Mouse (Mus musculus): ENCODE measurements around the gene Ufc1. TPM values are rescaled to one million over a fixed set of nuclear protein-coding genes. Genes with fewer than 3 reads are reported as not detected.
A peak's percentile ranks its signal among the peaks of the same experiment; 100 is the strongest.
"Not testable (repeated sequence)": the region's sequence is repeated elsewhere in the genome, so short reads cannot be mapped to it uniquely, and the experiment has no call there.

The Ufc1 gene
- 132 and 151 TPM in 2 replicates for total RNA-seq (2021)
- long read RNA-seq, transcript Ufc1-202 (6 exons, 914 nt) = major isoform, 40 of 56 reads
- long read RNA-seq, transcript Ufc1-201 (7 exons, 1,007 nt) = minor isoform, 11 of 56 reads
- long read RNA-seq, partial matches to known transcripts = 1 of 56 reads
- long read RNA-seq, other reads (novel, unspliced or antisense) = 4 of 56 reads

DNA sequence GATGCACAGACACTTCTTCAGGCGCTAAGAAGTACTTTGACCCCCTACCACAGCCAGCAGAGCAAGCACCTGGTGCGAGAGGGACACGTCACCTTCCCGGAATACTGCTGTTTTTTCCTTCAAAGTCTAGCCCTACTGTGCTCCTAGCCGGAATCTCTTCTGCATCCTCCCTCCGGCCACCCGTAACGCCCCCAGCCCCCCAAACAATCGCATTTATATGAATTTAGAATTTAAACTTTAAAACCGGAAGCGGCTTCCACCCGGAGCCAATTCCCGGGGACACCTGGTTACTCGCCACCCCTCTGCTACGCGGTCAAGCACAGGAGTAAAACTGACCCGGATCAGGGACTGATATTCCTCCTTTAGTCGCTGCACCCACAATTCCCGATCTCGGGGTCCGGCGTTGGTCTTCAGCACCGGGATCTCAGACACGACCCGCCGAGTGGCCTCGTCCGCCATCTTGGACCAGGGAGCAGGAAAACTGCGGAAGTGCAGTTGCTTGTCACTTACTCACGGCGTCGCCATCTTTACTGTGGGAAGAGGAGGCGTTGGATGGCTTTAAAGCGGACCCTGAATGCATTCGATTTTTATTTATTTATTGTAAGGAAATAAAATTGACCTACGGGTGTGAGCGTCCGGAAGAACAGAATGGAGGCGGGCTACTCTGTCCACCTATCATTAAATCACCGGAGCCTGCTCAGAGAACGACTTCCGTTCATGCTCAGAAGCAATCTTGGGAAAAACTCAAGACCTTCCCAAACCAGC, at the start of gene Ufc1:
TSS of gene Ufc1 (minus strand) at position 727 of the 765 bp plus-strand sequence.
- DNase-seq = peak; percentile 74

GRCm38 (mm10) chr1:171343922-171344677, 49.3 kb upstream of the Ufc1 start:
- DNase-seq = peak; percentile 47

- DNase-seq = no peak
Observed at GRCm38 (mm10) chr1:171342262-171343207, 47.7 kb upstream of the Ufc1 start.

- no peak for DNase-seq
Observed at GRCm38 (mm10) chr1:171330216-171330560, 35.4 kb upstream of the Ufc1 start.

- peak; percentile 82 for DNase-seq
Observed at GRCm38 (mm10) chr1:171329433-171330215, 34.8 kb upstream of the Ufc1 start.

GRCm38 (mm10) chr1:171328839-171329432, 34.1 kb upstream of the Ufc1 start, which contains the start of gene Dedd:
Gene Dedd, plus strand, starts transcription at chr1:171329145.
- DNase-seq = peak; percentile 85

GRCm38 (mm10) chr1:171328244-171328643, 33.4 kb upstream of the Ufc1 start:
- DNase-seq = no peak

GRCm38 (mm10) chr1:171326588-171326987, 31.8 kb upstream of the Ufc1 start:
- DNase-seq = not testable (repeated sequence)

GRCm38 (mm10) chr1:171325571-171325970, 30.7 kb upstream of the Ufc1 start:
- no peak for DNase-seq

GRCm38 (mm10) chr1:171322012-171322411, 27.2 kb upstream of the Ufc1 start:
- no peak for DNase-seq

DNA sequence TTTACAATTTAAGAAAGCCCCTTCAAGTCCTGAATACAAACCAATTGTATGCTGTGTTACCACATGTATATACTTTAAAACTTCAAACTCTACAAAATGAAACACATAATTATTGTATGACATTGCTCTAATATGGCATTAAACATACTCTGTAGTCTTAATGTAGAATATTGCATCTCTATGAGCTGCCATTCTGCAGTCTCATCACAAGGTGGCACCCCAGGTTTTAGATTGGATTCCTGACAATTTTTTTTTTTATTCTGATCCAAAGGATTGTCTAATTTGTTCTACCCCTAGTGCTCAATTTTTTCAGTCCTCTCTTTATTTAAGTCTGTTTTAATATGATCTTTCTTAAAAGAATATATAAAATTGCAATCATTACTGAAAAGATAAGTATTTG, 26.6 kb upstream of the Ufc1 start:
- no peak for DNase-seq

- no peak for DNase-seq
Observed at GRCm38 (mm10) chr1:171320151-171320550, 25.3 kb upstream of the Ufc1 start.

DNA sequence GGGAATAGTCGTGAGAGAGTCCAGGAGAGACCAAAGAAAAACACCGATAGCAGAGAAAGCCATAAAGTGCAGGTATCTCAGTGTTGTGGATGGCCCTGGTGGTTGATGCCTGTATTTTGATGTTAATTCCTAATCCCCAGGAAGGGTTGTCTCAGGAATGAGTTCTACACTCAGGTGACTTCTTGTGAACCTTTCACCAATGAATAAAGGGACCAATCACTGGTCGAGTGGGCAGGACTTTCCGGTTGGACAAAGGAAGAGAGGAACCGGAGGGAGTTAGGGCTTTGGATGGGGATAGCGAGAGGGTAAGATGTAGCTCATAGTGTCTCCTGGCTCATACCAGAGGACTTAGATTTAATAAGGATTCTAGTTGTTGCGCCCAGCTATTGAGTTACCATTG, 24.9 kb upstream of the Ufc1 start:
- no peak for DNase-seq

DNA sequence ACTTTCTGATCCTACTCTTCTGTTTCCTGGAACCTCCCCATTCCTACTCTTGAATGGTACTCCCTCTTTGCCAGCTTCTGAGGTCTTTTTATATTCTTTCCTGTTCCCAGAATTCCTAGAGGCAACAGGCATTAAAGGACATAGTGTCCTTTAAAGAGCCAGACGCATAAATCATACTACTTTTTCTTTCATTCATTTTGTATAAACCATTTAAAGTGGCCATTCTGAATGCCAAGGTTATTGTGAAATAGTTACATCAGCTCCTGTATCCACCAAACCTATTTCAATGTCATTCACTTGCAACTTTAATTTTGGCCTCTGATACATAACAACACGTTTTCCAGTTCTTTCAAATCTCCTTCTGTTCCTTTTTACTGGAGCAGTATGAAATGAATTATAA, 14.5 kb upstream of the Ufc1 start:
- no peak for DNase-seq

GRCm38 (mm10) chr1:171306157-171306556, 11.3 kb upstream of the Ufc1 start:
- not testable (repeated sequence) for DNase-seq

- DNase-seq = no peak
Observed at GRCm38 (mm10) chr1:171298226-171298625, 3.4 kb upstream of the Ufc1 start.

DNA sequence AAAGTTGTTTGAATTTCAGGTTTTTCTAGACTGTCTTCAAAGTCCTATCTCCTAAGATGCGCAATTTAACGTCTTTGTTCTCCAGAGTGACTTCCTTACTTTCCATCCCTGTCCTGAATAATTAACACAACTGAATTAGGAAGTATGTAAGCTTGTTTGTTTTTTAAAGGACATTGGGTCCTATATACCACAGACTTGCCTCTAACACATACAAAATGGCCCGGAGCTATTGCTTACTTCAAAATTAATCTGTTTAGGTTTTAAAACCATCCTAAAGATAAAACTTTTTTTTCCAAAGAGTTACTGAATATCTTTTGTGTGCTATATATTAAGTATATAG, 209 bp upstream of the Ufc1 start:
- no peak for DNase-seq

DNA sequence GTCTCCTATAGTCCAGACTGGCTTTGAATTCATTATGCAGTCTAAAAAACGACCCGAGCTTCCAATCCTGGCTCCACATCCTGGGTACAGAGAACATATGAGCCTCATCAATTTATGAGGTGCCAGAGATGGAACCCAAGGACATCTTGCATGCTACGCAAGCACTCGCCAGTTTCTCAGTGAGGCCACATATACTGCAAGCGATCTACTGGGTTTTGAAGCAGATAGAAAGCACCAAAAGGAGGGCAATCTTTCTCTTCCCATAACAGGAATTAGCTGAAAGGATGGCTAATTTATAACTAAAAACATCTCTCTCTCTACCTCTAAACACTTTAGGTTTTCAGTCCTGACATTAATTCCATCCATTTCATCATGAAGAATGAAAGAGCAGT, 922 bp downstream of the Ufc1 start:
- no peak for DNase-seq

- no peak for DNase-seq
Observed at GRCm38 (mm10) chr1:171293351-171293750, 1.5 kb downstream of the Ufc1 start.

- DNase-seq = no peak
Observed at GRCm38 (mm10) chr1:171288328-171288727, 6.5 kb downstream of the Ufc1 start.

Data from adrenal gland, postnatal 25 days (tissue).